Mouse (Mus musculus) 3T3-L1 (cell line): ENCODE measurements around the gene Tbc1d10a.
"Not testable (repeated sequence)": the region's sequence is repeated elsewhere in the genome, so short reads cannot be mapped to it uniquely, and the experiment has no call there.

Experiments
- DNase-seq: peaks from one replicate; pipeline ENCODE4 v3.0.0-alpha.2; 2015; ENCODE audit warnings: low read depth, low spot score

Gene Tbc1d10a

DNA sequence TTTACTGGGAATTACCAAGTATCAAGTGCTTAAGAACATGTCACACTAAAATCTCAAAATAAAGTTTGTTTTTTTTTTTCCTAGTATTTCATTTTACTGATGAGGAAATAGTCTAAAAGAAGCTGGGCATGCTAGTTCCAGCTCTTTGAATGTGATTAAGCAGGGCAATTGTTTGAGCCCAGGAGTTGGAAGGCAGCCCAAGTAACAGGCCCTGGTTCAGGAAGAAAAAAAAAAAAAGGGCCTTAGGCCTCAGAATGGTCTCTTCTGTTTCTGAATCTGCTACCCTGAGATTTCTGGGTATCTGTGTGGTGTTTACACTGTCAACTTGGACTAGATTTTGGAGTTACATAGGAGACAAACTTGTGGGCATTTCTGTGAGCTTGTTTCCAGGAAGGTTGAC, 3.1 kb upstream of the Tbc1d10a start:
- DNase-seq: peak; percentile 59

DNA sequence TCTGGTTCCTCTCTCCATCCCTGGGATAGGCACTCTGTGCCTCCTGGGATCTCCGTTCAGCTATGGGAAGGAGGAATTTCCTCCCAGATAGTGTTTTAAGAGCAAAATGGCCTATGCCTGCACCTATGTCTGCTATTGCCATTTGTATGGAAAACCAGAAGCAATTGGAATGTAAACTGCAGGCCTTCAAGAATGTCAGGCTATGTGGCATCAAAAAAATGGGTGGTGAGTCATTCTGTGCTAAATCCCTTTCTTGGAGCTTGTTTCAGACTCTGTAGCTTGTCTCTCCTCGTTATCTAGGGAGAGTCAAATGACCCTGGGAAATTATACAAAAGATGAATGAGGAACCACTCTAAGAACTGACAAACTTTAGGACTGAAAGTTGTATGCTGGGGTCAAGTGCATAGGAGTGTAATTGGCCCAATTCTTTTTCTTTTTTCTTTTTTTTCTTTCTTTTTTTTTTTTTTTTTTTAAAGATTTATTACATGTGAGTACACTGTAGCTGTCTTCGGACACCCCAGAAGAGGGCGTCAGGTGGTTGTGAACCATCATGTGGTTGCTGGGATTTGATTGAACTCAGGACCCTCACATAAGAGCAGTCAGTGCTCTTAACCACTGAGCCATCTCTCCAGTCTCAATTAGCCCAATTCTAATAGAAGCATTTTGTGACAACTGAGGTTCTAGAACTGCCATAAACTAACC, 2.2 kb upstream of the Tbc1d10a start:
- DNase-seq: peak; percentile 86

DNA sequence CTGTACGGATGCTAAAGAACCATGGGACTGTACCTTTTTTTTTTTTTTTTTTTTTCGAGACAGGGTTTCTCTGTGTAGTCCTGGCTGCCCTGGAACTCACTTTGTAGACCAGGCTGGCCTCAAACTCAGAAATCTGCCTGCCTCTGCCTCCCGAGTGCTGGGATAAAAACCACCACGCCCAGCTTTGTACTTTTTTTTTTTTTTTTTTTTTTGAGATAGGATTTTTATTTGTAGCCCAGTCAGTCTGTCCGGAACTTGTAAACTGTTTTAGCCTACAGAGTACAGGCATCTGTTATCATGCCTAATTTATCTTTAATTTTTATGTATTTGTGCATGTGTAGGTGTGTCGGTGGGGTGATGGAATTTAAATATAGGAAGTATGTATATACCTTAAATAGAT, 1.1 kb upstream of the Tbc1d10a start:
- not testable (repeated sequence) for DNase-seq

DNA sequence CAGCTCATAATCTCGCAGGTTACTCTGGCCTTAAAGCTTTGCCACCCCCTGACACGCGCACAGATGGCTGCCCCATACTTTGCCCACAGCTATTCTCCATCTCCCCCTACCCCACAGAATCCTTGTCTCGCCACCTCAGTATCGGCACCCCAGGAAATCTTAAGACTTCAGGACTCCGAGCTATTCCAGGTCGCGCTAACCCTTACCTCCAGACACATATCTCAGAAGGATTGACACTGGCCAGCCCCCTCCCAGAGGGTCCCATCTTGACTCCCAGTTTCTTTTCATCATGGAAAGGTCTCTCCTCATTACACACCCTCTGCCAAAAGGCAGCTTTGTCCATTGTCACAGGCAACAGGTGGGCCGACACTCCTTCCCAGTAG, 720 bp downstream of the Tbc1d10a start:
- no peak for DNase-seq

DNA sequence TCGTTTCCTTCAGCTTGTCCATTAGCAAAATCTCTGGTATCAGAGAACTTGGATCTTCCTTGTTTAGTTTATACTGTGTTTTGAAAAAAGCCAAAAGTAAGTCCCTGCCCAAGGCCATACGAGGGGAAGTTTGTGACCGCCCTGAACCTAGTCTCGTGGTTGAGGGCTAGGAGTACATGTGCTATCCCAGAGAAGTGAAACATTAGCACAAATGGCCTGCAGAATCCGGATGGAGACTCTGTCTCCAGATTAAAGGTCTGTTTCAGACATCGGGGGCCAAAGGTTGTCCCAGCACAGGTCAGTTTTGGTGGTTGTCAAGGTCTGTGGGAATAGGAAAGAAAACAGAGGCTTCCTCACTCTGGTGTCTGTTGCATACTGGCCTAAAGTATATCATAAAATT, 2.6 kb downstream of the Tbc1d10a start:
- no peak for DNase-seq

DNA sequence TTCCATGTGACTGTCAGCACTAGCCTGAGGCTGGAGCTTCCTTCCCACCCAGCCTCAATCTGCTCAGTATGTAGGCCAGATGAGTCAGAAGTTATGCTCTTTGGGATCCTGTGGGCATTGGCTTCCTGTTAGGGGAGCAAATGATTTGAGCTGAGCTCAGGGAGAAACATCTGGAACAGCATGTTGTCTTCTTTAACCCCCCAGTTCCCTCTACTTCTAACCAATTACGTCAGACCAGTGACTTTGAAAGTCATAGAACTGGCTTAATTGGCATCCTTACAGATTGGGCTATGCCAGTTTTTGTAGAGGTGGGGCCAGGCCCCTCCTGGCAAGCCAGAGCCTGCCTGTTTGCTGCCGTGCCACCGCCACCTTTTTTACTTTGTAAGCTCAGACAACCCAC, 4.1 kb downstream of the Tbc1d10a start:
- DNase-seq: peak; percentile 92

DNA sequence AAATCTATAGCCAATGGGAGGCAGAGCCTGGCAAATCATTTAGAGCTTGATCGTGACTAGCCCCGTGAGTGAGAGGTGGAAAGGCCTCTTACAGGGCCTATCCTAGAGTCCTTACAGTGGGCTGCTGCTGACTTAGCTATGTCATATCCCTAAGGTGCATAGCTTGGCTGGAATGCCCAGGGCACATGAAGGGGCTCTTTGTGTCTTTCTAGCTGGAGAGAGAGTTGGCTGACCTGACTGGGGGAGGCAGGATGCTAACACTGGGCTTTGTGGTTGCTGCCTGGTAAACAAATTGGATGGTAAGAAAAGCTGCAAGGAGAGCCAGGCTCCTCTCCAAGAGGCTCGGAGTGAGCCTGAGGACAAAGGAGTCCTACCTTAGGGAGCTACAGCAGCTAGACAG, 6.2 kb downstream of the Tbc1d10a start:
- no peak for DNase-seq

DNA sequence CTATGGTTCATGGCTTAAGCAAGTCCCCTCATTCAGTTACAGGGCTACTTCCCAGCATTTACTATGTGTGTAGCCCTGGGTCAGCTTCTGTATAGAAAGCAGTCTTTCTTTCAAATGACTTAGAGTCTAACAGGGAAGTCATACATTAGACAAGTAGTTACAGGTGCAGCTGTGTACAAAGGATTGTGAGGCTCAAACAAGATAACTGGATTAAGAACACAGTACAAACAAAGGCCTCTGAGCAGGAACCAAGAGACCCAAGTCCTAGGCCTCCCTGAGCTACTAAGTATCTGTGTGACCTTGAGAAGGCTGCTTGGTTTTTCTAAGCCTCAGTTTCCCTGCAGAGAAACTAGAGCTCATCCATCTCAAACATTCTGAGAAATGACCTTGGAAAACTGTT, 6.8 kb downstream of the Tbc1d10a start:
- DNase-seq: no peak

DNA sequence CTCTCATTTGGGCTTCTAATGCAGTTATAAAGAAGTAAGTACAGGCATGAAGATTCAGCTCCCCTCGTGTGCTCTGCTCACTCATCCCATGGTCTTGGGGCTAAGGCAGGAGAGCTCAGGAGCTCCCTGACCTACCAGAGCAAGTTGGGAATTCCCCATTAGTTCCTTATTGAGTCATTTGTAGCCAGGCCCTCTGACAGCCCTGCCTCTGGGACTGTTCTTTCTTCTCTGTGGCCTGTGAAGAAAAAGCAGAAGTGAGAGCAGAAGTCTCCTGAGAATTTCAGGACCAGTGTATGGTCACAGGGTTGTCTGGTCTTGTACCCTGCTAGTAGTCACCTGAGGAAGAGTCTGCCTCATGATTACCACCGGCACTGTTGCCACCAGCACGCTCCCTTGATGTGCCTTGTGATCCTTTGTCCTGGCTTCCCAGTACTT, 9.0 kb downstream of the Tbc1d10a start:
- DNase-seq: peak; percentile 69

DNA sequence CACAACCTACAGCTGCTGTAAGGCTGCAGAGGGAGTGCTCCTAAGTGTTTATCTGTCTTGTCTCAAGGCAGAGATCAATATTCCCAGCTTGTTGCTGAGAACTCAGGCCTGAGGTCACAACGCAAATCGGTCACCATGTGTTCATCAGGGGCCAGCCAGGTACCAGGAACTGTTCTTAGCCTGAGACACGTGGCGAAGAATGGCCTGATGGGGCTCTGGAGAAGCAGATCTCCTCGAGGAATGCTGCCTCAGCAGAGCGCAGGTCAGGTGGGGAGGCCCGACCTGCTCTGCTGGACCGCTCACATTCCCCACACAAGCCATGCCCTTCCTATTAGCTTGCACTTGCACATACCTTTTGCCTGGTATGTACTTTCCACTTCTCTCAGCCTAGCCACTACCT, 10.0 kb downstream of the Tbc1d10a start:
- DNase-seq: no peak

DNA sequence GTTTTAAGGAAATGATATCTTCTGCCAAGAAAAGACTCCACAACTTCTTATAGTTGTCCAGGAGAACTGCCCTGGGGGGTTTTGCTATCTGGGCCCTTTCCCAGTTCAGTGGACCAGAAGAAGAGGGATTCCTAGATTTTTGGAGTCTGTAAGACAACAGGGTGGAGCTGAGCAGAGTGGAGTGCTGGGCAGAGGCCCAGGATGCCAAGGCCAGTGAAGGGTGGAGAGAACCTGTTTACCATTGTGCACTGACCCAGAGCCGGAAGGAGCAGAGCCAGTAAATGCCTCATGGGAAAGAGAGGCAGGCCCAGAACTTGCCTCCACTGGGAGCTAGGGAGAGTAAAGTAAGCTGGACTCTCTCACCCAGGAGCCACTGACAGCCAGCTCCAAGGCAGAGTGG, 11.1 kb downstream of the Tbc1d10a start:
- DNase-seq: peak; percentile 57

DNA sequence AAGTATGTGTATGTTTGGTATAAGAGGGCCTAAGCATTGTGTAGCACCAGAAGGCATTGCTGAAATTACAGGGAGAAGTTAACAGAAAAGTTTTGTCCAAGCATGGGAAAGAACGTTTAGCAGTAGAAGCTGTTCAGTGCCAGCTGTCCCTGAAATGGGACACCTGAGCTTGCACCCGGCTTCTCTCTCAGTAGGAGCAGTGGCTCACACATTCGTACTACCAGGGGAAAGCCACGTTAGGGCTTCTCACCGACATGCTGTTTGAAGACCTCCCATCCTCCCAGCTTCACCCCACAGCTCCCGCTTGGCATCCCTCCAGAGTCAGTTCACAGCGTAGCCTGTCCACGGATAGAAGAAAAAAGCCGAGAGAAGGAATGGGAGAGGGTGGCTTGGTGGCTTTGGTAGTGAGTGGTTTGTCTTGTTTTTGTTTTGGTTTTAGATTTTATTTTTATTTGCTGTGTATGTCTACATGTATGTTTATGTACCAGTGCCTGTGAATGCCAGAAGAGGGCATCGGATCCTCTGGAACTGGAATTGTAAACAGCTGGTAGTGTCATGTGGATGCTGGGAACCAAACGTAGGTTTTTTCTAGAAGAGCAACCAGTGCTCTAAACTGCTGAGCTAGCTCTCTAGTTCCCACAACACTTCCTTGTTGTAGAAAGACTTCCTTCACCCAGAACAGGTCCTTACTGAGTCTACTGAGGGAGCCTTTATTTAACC, 15.6 kb downstream of the Tbc1d10a start:
- no peak for DNase-seq

DNA sequence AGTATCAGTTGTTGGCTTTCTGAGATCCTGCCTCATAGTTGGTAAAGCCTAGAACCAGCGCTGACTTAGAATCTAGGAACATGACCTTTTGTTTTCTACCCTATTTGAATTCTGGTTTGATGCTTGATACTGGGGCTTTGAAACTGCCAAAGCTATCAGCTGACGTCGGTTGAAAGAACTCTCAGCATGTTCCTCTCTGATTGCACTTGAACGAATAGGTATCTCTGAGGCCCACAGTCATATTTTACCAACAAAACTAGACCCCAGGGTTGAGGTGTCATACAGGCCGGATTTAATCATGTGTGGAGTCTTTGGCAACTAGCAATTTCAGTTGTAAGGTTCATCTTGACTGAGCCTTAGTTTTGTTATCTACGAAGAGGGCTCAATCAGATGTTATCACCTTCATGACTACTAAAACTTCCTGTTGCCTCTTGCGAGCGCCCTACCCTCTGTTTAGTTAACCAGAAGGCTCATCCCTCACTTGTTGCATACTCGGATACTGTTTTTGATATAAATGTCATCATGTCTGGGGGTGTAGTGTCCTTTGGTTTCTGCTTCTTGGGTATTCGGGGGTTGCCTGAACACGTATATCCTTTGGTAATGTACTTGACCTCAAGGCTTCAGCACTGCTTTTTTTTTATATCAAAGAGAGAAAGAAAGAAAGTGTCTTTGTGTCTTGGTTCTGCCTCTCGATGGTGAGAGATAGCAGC, 16.6 kb downstream of the Tbc1d10a start:
- no peak for DNase-seq

DNA sequence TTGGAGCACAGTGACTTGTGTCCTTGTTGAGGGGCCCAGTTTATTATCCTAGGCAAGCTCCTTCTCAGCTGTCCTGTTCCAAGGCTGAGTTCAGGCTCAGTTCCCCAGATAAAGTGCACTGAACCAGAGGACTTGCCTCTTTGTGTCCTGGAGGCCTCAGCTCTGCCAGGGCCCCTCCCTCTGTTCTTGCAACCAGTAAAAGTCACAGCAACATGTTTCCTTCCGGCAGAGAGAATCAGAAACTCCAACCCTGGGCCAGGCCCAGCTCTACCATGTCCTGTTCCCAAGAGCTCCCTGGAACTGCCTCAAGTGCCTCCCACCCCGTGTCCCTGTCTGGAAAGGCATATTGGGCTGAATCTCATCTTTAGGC, 17.1 kb downstream of the Tbc1d10a start:
- DNase-seq: no peak

DNA sequence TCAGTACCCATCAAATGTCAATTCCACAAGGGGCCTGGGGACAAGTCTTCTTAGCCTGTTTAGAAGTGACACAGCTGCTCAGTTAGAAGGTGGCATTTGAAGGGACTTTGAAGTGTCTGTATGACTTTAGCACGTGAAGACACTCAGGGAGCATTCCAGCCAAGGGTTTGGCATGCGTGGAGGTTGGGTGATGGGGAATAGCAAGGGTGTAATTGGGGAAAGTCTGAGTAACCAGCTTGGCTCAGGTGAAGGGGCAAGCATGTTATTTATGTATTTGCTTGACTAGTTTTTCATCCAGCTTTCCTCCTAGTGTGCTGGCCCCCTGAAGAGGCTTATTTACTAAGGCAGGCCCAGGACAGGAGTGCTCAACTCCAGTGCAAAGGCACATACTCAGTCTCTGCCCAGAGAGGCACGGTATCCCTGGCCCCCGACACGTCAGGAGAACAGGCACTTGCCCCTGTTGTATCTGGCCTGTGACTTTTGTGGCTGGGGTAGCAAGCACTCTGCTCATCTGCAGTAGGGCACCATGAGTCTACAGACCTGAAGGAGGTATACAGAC, 18.6 kb downstream of the Tbc1d10a start:
- no peak for DNase-seq

DNA sequence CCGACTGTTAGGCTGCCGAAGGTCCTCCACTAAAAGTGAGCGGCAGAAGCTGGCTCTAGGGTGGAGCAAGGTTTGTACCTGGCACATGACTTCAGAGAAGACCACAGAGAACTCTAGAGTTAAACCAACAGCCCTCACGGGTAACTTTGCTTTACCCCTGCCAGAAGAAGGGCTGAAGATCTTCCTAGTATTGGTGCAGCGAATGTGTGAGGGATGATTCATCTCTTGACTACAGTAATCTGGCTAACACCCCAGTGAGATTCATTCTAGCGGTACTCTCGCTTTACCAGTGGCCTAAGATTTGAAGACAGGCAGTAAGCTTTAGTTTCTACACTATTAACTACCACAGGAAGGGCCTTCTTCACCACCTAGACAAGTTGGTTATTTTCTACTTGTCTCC, 19.4 kb downstream of the Tbc1d10a start:
- DNase-seq: peak; percentile 73

DNA sequence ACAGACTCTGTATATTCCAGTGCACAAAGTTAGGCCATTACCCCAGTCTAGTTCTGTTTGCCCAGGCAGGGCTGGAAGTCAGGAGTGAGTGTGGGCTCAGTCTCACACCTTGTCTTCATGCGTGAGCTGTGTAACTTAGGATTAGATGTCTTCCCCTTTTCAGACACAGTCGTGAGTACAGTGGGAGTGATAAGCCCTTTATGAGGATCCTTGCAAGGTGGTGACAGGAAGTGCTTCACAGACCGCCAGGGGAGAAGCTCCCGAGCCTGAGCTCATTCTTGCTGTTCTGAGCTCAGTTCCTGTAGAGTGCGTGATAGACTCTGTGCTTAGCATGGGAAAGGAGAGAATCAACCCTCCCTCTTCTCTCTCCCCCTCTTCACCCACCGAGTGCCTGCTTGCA, 20.0 kb downstream of the Tbc1d10a start:
- no peak for DNase-seq

DNA sequence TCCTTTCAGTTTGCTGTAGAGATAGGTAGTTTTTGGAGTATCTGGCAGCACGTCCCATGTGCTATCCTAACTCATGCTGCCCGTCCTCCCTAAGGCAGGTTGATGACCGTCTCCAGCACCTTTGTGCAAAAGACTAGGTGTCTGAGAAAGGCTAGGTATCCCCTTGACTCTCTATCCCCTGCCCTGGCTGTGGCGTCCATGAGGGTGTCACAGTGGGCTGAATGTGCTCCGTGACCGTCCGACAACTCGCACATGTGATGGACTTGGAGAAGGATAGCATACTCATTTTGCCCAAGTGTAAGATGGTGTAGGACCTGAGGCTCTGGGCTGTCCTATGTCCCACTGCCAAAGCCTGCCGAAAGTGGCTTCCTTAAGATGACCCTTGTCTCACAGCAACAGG, 21.1 kb downstream of the Tbc1d10a start:
- no peak for DNase-seq

DNA sequence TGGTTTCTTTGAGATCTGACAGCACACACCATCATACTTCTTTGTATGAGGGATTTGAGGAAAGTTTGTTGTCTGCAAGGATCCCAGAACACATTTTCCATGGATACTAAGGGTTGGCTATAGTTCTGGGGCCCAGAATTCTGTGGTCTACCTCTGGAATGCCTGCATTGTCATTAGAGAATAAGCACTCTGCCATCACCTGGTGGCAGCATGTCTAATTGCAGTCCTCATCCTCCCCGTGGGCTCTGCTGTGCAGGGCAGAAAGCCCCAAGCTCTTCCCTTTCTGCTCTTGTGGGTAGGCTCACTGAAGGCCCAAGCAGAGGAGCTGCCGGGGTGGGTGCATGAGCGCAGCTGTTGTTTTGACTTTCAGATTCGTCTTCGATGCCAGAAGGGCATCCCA, 23.0 kb downstream of the Tbc1d10a start:
- peak; percentile 60 for DNase-seq

DNA sequence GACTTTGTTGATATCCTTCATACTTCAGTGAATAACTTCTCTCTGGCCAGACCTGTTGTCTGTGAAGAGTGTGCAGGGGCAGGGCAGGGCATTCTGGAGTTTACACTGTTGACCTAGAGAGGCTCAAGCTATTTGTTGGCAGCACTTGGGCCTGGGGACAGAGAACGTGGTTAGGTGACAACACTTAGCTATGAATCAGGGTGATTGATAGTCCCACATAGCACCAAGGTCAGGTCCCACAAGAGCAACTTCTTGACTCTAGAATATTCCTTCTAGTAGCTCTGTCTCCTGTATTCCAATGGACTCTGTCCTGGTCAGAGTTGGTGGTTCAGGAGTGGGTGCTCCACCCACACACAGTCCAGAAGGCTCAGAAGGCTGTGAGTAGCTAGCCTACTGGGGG, 24.2 kb downstream of the Tbc1d10a start:
- peak; percentile 51 for DNase-seq

DNA sequence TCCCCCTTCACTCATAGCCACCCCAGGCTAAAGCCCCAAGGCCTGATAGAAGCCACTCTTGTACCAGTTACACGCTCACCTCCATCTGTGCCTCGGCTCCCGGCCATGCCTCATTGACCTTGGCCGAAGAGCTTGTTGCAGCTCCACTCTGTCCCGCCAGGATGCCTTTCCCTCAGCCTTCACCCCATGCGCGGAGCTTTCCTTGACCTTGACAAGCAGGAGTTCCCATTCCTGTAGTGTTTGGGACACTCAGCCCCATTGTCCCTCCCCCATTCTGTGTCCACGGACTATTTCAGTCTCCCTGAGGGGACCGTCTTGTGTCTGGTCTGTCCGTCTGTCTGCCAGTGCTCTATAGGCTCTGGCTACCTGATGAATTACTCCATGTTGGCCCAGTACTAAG, 26.5 kb downstream of the Tbc1d10a start:
- DNase-seq: no peak

DNA sequence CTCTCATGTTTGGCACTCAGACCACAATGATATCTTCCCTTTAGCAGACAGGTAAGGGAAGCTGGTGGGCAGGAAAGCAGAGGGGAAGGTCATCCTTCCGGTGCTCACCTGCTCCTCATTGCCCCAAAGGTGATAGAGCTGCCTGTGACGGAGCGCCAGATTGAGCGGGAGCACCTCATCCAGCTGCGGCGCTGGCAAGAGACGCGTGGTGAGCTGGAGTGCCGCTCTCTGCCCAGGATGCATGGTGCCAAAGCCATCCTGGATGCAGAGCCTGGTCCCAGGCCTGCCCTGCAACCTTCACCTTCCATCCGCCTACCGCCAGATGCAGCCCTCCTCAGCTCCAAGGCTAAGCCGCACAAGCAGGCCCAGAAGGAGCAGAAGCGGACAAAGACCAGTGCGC, 28.0 kb downstream of the Tbc1d10a start:
- DNase-seq: no peak

DNA sequence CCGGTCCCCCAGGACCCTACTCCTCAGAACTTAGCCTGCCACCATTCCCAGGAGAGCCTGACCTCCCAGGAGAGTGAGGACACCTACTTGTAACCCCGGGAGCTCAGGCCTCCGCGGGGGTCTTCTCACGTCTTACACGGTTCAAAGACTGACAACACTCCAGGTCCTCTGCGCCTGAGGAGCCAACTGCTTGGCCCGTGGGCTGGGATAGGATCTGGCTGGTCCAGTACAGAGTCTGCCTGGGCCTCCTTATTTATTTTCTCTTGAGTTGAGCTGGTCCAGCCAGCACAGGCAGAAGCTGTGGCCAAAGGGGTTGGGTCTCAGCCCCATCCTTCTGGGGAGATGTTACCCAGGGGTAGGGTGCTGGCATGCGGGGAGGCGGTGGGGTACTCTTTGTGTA, 28.5 kb downstream of the Tbc1d10a start:
- no peak for DNase-seq
